Mouse (Mus musculus) neural tube, embryonic 12.5 days (tissue): ENCODE data around the gene Olfr149. TPM values are rescaled to one million over a fixed set of nuclear protein-coding genes. Genes with fewer than 3 reads are reported as not detected.
"Not testable (repeated sequence)": the region's sequence is repeated elsewhere in the genome, so short reads cannot be mapped to it uniquely, and the experiment has no call there.

ENCODE experiments used
- ATAC-seq: fragments of 200-750 bp; cut with Nextera tagmentation; 2 replicates; pipeline ENCODE4 v1.8.0; 2017; ENCODE audit warnings: low read depth, mild to moderate bottlenecking, moderate TSS enrichment, moderate library complexity; ENCODE audit not compliant: low FRiP score
- H3K27ac ChIP-seq: fragments of 300-500 bp; sonication (generic); 2 replicates; pipeline ENCODE4 v1.5.1; 2016
- H3K27me3 ChIP-seq: fragments of 300-500 bp; sonication (generic); replicated peaks from 2 replicates; pipeline ENCODE4 v1.6.1; 2016; ENCODE audit warnings: mild to moderate bottlenecking
- H3K36me3 ChIP-seq: fragments of 300-500 bp; sonication (generic); 2 replicates; pipeline ENCODE4 v1.6.1; 2016; ENCODE audit warnings: mild to moderate bottlenecking
- H3K4me1 ChIP-seq: fragments of 300-500 bp; sonication (generic); 2 replicates; pipeline ENCODE4 v1.6.1; 2016
- H3K4me2 ChIP-seq: fragments of 300-500 bp; sonication (generic); replicated peaks from 2 replicates; pipeline ENCODE4 v1.6.1; 2016; ENCODE audit warnings: mild to moderate bottlenecking
- H3K4me3 ChIP-seq: fragments of 300-500 bp; sonication (generic); 2 replicates; pipeline ENCODE4 v1.5.1; 2016
- H3K9ac ChIP-seq: fragments of 300-500 bp; sonication (generic); 2 replicates; pipeline ENCODE4 v1.6.1; 2016; ENCODE audit warnings: mild to moderate bottlenecking
- H3K9me3 ChIP-seq: fragments of 300-500 bp; sonication (generic); 2 replicates; pipeline ENCODE4 v1.6.1; 2016; ENCODE audit warnings: mild to moderate bottlenecking
- WGBS: fragments of 180-500 bp; shearing (Covaris S2); methylation state at CpG from one replicate; pipeline ENCODE4 v1.1.7; 2016; 5-methylcytosine and 5-hydroxymethylcytosine counted together
- polyA plus RNA-seq: library from polyadenylated mRNA; unstranded; fragments of >200 nt; fragmentation: Nextera tagmentation; extraction: Ambion mirVana; gene quantifications from 2 replicates; pipeline ENCODE4 v1.2.1, GENCODE M21; 2016

Gene Olfr149
- polyA plus RNA-seq, result not detected in 2 replicates

DNA sequence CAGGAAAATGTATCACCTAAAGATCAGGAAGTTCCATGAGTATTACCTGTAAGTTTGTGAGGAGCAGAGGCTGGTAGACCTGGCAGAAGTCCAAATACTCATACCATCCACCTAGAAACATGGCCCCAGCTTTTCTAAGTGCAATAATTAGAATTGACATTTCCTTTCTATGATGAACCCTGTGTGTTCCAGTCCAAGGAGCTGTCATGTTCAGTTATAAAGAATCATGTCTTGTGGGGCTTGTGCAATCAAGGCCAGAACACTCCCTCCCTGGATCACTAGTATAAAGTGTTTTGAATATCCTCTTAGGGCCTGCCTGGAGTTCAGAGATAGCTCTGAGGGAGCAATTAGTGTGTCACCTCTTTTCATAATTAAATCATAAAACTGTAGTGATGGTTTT is at the start of gene Olfr149:
Gene Olfr149, minus strand, starts transcription at position 101 of the 400 bp plus-strand sequence.
- no peaks in the 10 kb centered on the region for H3K27me3 ChIP-seq
- no peaks in the 10 kb centered on the region for H3K36me3 ChIP-seq
- no peak within 1 kb of the TSS for H3K4me2 ChIP-seq
- ATAC-seq, result no peak
- H3K27ac ChIP-seq, result no peak within 1 kb of the TSS
- H3K9me3 ChIP-seq, result no peaks in the 10 kb centered on the region
- H3K4me3 ChIP-seq, result no peak within 1 kb of the TSS
- no peaks in the 10 kb centered on the region for H3K4me1 ChIP-seq
- no peak within 1 kb of the TSS for H3K9ac ChIP-seq

DNA sequence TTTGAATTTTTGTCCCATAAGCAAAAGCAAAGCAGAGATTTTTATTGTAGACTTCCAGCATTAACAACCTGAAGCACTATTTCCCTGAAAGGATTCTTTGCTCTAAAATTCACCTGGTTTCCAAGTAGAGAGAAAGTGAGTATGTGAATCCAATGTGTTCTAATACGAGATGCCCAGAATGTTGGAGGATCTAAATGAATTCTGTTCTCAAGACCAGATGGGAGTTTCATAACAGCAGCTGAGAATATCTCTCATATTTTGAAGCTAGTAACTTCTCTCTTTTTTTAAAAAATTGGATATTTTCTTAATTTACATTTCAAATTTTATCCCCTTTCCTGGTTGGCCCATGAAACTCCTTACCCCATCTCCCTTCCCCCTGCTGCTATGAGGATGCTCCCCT is 39.5 kb upstream of the Olfr149 start:
- H3K4me3 ChIP-seq, result no peak overlapping the region
- no peak for ATAC-seq
- no peaks in the 10 kb centered on the region for H3K9me3 ChIP-seq
- H3K36me3 ChIP-seq, result no peaks in the 10 kb centered on the region
- no peak overlapping the region for H3K9ac ChIP-seq
- H3K4me2 ChIP-seq, result no peak overlapping the region
- no peaks in the 10 kb centered on the region for H3K4me1 ChIP-seq
- no peaks in the 10 kb centered on the region for H3K27me3 ChIP-seq
- WGBS, result 87% methylated on average over 1 of the region's 1 CpGs
- no peak overlapping the region for H3K27ac ChIP-seq

DNA sequence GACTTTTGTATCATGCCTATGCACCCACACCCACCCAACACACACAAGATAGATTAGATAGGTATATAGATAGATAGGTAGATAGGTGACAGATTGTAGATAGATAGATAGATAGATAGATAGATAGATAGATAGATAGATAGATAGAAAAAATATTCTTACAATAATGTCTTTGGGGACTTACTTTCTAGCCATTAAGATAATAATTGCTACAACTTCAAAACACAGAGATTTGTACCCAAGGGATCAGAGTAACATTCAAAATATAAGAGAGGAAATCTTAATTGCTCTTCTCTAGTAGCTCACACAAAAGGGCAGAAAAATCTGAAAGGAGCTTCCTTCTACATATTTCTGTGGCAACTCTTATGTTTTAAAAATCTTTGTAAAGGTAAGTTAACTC is 39.0 kb upstream of the Olfr149 start, which contains the start of gene Olfr967:
Gene Olfr967, plus strand, starts transcription at position 301 of the 400 bp plus-strand sequence.
- H3K4me2 ChIP-seq, result no peak within 1 kb of the TSS
- H3K27me3 ChIP-seq, result no peaks in the 10 kb centered on the region
- no peak within 1 kb of the TSS for H3K27ac ChIP-seq
- no peak within 1 kb of the TSS for H3K4me3 ChIP-seq
- H3K9me3 ChIP-seq, result no peaks in the 10 kb centered on the region
- ATAC-seq, result no peak
- no peak within 1 kb of the TSS for H3K9ac ChIP-seq
- no peaks in the 10 kb centered on the region for H3K36me3 ChIP-seq
- no peaks in the 10 kb centered on the region for H3K4me1 ChIP-seq

DNA sequence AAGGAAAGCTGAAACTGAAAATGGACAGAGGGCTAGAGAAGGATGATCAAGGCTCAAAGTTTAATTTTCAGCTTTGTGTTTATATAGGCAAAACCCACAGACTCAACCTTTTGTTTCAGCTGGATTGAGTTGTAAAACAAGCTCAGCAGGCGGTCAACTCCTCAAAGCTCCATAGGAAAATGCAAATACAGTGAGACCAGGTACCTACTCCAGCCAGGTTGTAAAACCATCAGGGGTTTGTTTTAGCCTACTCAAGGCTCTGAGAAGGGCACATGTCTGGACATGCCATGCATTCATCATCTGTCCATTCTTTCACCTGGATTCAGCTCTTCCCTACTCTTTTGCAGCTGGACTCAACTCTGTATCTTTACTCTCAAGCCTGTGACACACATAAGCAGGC is 33.8 kb upstream of the Olfr149 start:
- Histone ChIP-seq H3K4me3 (no peak overlapping the region), H3K36me3 (no peaks in the 10 kb centered on the region), H3K27ac (no peak overlapping the region), H3K4me1 (no peaks in the 10 kb centered on the region), H3K9me3 (no peaks in the 10 kb centered on the region), H3K27me3 (no peaks in the 10 kb centered on the region), H3K9ac (no peak overlapping the region), H3K4me2 (no peak overlapping the region)
- ATAC-seq, result no peak
- 98% methylated on average over 1 of the region's 1 CpGs for WGBS

DNA sequence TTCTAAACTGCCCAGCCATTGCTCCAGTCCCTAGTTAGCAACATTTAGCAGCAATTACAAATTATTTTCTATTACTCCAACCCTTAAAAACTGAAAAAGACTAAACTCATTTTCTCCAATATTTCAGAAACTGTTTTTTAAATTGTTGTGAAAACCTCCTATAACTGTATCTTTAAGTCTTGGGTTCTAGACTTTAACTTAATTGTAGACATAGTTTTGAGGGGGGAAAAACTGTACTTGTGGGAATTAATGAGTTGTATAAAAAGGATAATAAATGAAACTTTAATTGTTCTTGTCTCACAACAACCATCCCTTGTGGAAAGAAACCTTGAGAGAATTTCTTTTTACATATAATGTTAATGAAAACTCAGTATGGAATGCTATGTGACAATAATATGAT is 23.8 kb upstream of the Olfr149 start, which contains the start of gene Olfr150:
Gene Olfr150, plus strand, starts transcription at position 301 of the 400 bp plus-strand sequence.
- no peaks in the 10 kb centered on the region for H3K27me3 ChIP-seq
- no peaks in the 10 kb centered on the region for H3K4me1 ChIP-seq
- H3K9ac ChIP-seq, result no peak within 1 kb of the TSS
- H3K27ac ChIP-seq, result no peak within 1 kb of the TSS
- H3K9me3 ChIP-seq, result no peaks in the 10 kb centered on the region
- no peak within 1 kb of the TSS for H3K4me3 ChIP-seq
- H3K4me2 ChIP-seq, result no peak within 1 kb of the TSS
- no peak for ATAC-seq
- no peaks in the 10 kb centered on the region for H3K36me3 ChIP-seq

DNA sequence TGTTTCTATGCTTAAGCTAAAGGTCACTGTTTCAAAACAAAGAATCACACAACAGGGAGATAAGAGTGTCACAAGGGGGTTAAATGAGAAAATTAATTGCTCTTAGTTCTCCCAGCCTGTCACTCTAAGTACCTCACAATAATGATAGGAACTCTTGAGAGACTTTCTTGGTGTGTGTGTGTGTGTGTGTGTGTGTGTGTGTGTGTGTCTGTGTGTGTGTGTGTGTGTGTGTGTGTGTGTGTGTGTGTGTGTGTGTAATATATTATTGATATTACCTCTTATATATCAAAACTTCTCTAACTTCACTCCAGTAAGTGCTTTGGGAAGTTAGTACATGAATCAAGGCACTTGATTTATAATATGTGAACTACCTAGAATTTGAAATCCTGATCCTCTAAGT is 4.1 kb upstream of the Olfr149 start, which contains the start of gene Olfr965:
Gene Olfr965, plus strand, starts transcription at position 301 of the 400 bp plus-strand sequence.
- Histone ChIP-seq H3K4me2 (no peak within 1 kb of the TSS), H3K36me3 (no peaks in the 10 kb centered on the region), H3K9ac (no peak within 1 kb of the TSS), H3K27me3 (no peaks in the 10 kb centered on the region), H3K9me3 (no peaks in the 10 kb centered on the region), H3K4me1 (no peaks in the 10 kb centered on the region), H3K4me3 (no peak within 1 kb of the TSS), H3K27ac (no peak within 1 kb of the TSS)
- no peak for ATAC-seq

DNA sequence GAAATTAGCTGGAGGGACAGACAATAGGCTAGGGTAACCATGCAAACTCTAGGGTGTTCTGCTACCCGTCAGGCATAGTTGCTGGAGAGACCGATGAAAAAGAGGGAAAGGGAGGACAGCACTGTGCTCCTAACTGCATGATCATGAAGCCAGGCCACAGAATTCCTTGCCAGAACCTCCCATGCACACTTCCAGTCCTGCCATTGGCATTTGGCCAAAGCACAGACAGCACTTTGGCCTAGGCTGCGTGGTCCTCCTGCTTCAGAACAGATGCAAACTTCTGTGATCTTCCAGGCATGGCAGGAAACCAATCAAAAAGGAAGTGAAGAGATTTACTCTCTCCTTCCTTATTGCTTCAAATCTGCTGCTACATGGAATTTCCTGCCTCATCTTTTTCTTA is 2.0 kb upstream of the Olfr149 start:
- no peaks in the 10 kb centered on the region for H3K27me3 ChIP-seq
- ATAC-seq, result no peak
- no peak overlapping the region for H3K4me3 ChIP-seq
- H3K36me3 ChIP-seq, result no peaks in the 10 kb centered on the region
- no peaks in the 10 kb centered on the region for H3K9me3 ChIP-seq
- H3K27ac ChIP-seq, result no peak overlapping the region
- 71% methylated on average over 3 of the region's 3 CpGs for WGBS
- H3K9ac ChIP-seq, result no peak overlapping the region
- H3K4me2 ChIP-seq, result no peak overlapping the region
- no peaks in the 10 kb centered on the region for H3K4me1 ChIP-seq

DNA sequence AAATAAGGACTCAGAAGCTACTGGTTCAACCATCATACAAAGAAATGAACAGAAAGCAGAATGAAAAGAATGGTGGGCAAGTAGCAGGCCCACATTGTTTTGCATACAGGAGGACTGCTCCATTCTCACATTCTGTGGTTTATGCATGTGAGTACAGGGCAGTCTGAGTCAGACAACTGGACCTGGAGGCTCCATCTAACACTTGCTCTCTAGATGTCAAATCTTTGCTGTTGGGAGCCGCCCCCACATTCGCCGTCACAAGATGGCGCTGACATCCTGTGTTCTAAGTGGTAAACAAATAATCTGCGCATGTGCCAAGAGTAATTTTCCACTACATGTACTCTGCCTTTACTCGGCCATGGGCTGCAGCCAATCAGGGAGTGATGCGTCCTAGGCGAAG is 5.8 kb downstream of the Olfr149 start:
- WGBS, result 83% methylated on average over 8 of the region's 8 CpGs
- not testable (repeated sequence) for H3K4me3 ChIP-seq, H3K36me3 ChIP-seq, H3K9me3 ChIP-seq, H3K4me1 ChIP-seq, H3K9ac ChIP-seq, H3K27ac ChIP-seq, ATAC-seq, H3K4me2 ChIP-seq, H3K27me3 ChIP-seq

DNA sequence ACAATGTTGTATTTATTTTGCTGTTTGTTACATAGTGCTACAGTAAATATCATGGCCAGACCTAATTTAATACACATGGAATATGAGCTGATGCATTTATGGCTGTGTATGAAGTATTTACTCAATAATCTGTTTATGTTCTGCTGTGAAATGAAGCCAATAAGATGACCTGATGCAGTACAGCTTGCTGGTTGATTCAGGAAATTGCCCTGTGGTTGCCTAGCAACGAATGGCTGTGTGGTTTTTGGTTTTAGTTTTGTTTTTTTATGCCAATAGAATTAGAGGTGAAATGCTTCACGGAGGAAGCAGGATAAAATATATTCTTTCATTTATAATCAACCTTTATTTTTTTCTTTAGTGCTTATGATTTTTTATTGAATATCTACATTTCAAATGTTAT is 27.6 kb downstream of the Olfr149 start:
- WGBS, result 58% methylated on average over 2 of the region's 2 CpGs
- Histone ChIP-seq H3K27ac (no peak overlapping the region), H3K36me3 (no peaks in the 10 kb centered on the region), H3K9me3 (no peaks in the 10 kb centered on the region), H3K4me2 (no peak overlapping the region), H3K9ac (no peak overlapping the region), H3K4me1 (no peaks in the 10 kb centered on the region), H3K4me3 (no peak overlapping the region), H3K27me3 (no peaks in the 10 kb centered on the region)
- no peak for ATAC-seq

DNA sequence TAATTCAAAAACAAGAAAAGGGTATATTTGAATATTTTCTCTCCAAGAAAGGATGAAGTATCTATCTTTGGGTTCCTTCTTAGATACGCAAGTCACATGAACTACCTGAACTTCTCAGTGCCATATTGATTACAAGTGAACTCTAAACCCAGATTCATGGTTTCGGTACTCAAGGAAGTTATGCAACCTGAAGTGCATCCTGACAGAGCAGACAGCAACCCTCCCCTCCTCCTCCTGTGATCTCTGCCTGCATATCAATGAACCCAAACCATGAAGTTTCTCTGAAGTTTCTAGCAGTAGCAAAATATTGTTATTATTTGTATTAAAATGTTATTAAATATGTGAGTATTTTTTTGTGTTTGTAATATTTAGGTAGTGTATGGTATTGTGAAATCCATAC is 28.4 kb downstream of the Olfr149 start:
- no peaks in the 10 kb centered on the region for H3K36me3 ChIP-seq
- H3K27me3 ChIP-seq, result no peaks in the 10 kb centered on the region
- H3K9me3 ChIP-seq, result no peaks in the 10 kb centered on the region
- no peak overlapping the region for H3K4me3 ChIP-seq
- no peak overlapping the region for H3K27ac ChIP-seq
- no peak overlapping the region for H3K9ac ChIP-seq
- H3K4me1 ChIP-seq, result no peaks in the 10 kb centered on the region
- 95% methylated on average over 2 of the region's 2 CpGs for WGBS
- no peak overlapping the region for H3K4me2 ChIP-seq
- ATAC-seq, result no peak

DNA sequence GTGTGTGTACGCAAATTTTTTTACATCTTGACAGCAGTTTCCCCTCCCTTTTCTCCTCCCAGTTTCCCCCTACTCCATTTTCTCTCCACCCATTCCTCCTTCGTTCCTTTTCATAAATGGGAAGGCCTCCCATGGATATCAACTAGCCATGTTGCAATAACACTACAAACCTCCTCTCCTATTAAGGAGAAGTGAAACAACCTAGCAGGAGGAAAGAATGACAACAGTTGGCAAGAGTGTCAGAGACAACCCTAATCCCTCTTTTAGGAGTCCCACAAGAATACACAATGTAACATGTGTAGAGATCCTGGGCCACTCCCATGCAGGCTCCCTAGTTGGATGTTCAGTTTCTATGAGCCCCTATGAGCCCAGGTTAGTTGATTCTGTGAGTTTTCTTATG is 32.1 kb downstream of the Olfr149 start:
- Histone ChIP-seq H3K4me3 (no peak overlapping the region), H3K27me3 (no peaks in the 10 kb centered on the region)
- WGBS, result 80% methylated on average over 2 of the region's 2 CpGs

DNA sequence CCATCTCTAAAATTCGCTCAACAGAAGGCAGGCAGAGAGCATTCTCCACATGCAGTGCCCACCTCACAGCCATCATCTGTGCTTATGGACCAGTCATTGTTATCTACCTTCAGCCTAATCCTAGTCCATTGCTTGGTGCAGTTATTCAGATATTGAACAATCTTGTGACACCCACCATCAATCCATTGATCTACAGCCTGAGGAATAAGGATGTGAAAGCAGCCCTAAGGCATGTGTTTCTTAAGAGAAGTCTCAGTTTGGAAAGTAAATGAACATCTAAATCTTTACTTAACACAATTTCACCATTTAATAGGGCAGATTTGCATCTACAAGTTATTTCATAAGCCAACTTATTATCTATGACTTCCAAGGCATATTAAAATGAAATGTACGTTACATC is 37.2 kb downstream of the Olfr149 start:
- no peak for ATAC-seq
- Histone ChIP-seq H3K27ac (no peak overlapping the region), H3K27me3 (no peaks in the 10 kb centered on the region), H3K4me3 (no peak overlapping the region), H3K4me1 (no peaks in the 10 kb centered on the region), H3K9me3 (no peaks in the 10 kb centered on the region), H3K4me2 (no peak overlapping the region), H3K36me3 (no peaks in the 10 kb centered on the region), H3K9ac (no peak overlapping the region)
- 78% methylated on average over 2 of the region's 2 CpGs for WGBS

More for the DNA sequence above, 32.1 kb downstream of the Olfr149 start:
- no peak for ATAC-seq
- H3K4me2 ChIP-seq, result no peak overlapping the region
- no peaks in the 10 kb centered on the region for H3K9me3 ChIP-seq
- no peak overlapping the region for H3K27ac ChIP-seq
- H3K9ac ChIP-seq, result no peak overlapping the region
- H3K4me1 ChIP-seq, result no peaks in the 10 kb centered on the region
- H3K36me3 ChIP-seq, result no peaks in the 10 kb centered on the region

DNA sequence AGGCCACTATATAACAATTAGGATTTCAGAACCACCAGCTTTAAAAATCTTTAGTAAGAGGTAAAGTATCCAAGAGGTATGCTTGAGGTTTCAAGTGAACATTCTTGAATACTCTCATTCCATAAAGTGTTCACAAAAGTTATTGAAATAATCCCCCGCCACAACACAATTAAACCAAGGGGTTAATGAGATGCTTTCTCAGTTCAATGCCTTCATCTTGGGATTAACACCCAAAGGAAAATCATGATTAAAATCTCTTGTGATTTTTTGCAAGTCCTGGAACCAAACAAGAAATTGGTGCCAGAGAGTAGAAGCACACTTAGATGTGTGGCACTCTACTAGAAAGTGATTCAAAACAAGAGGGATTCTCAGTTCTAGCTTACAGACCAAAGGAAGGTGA is 40.0 kb downstream of the Olfr149 start, which contains the start of gene Olfr963:
Gene Olfr963, plus strand, starts transcription at position 301 of the 400 bp plus-strand sequence.
- ATAC-seq, result no peak
- Histone ChIP-seq H3K27me3 (no peaks in the 10 kb centered on the region), H3K4me2 (no peak within 1 kb of the TSS), H3K4me3 (no peak within 1 kb of the TSS), H3K4me1 (no peaks in the 10 kb centered on the region), H3K9me3 (no peaks in the 10 kb centered on the region), H3K36me3 (no peaks in the 10 kb centered on the region), H3K9ac (no peak within 1 kb of the TSS), H3K27ac (no peak within 1 kb of the TSS)
- WGBS, result 89% methylated on average over 1 of the region's 1 CpGs
